Mouse (Mus musculus): ENCODE results near the gene Ngly1. TPM values are rescaled to one million over a fixed set of nuclear protein-coding genes. Genes with fewer than 3 reads are reported as not detected.

Gene Ngly1
- polyA plus RNA-seq, 1 experiment from 2014 or later, result 36.7 TPM

Other genes starting within 250 kb of the Ngly1 start
- 3.7 TPM in 2 replicates for gene Oxsm, start 528 bp downstream of the Ngly1 start, polyA plus RNA-seq (2015; fragmentation: Nextera tagmentation; extraction: Ambion mirVana)
- 33.3 and 43.3 TPM in 2 replicates for gene Top2b, start 115.9 kb downstream of the Ngly1 start, polyA plus RNA-seq (2015; fragmentation: Nextera tagmentation; extraction: Ambion mirVana)

Measured in intestine, embryonic 15.5 days (tissue).